Mouse (Mus musculus) lung, postnatal 0 days (tissue): Measurements from ENCODE around the gene Pdss2. TPM values are rescaled to one million over a fixed set of nuclear protein-coding genes. Genes with fewer than 3 reads are reported as not detected.

Experiments used
- ATAC-seq: fragments of 200-750 bp; cut with Nextera tagmentation; 2 replicates; pipeline ENCODE4 v1.8.0; 2017; ENCODE audit warnings: moderate library complexity
- DNase-seq: peaks from one replicate; pipeline ENCODE4 v3.0.0-alpha.2; 2016; ENCODE audit warnings: low spot score
- H3K27ac ChIP-seq: fragments of 300-500 bp; sonication (generic); 2 replicates; pipeline ENCODE4 v1.5.1; 2014; ENCODE audit warnings: antibody characterized with exemption, mild to moderate bottlenecking, low read length, mixed read lengths
- H3K27me3 ChIP-seq: fragments of 300-500 bp; sonication (generic); replicated peaks from 2 replicates; pipeline ENCODE4 v1.6.1; 2014; ENCODE audit warnings: low read length, mixed read lengths; ENCODE audit not compliant: insufficient read depth
- H3K36me3 ChIP-seq: fragments of 300-500 bp; sonication (generic); 2 replicates; pipeline ENCODE4 v1.6.1; 2014; ENCODE audit warnings: low read length, mixed read lengths; ENCODE audit not compliant: insufficient read depth
- H3K4me1 ChIP-seq: fragments of 300-500 bp; sonication (generic); 2 replicates; pipeline ENCODE4 v1.6.1; 2014; ENCODE audit warnings: antibody characterized with exemption, low read depth, low read length, mixed read lengths; ENCODE audit not compliant: insufficient read depth
- H3K4me2 ChIP-seq: fragments of 300-500 bp; sonication (generic); replicated peaks from 2 replicates; pipeline ENCODE4 v1.6.1; 2014; ENCODE audit warnings: low read depth, mild to moderate bottlenecking, low read length, moderate library complexity, mixed read lengths
- H3K4me3 ChIP-seq: fragments of 300-500 bp; sonication (generic); 2 replicates; pipeline ENCODE4 v1.5.1; 2014; ENCODE audit warnings: low read depth, low read length
- H3K9ac ChIP-seq: fragments of 300-500 bp; sonication (generic); replicated peaks from 2 replicates; pipeline ENCODE4 v1.6.1; 2014; ENCODE audit warnings: low read depth, mild to moderate bottlenecking
- H3K9me3 ChIP-seq: fragments of 300-500 bp; sonication (generic); 2 replicates; pipeline ENCODE4 v1.6.1; 2016; ENCODE audit warnings: low read length, mixed read lengths
- CTCF ChIP-seq: IDR thresholded peaks from 2 replicates; pipeline ENCODE4 v1.5.1; 2016; ENCODE audit warnings: antibody characterized with exemption, mild to moderate bottlenecking
- EP300 ChIP-seq: IDR thresholded peaks from 2 replicates; pipeline ENCODE4 v1.6.1; 2016; ENCODE audit warnings: antibody characterized with exemption, mild to moderate bottlenecking, control low read depth
- WGBS: fragments of 180-500 bp; shearing (Covaris S2); extraction: QIAGEN DNeasy Blood & Tissue Kit; methylation state at CpG from one replicate; pipeline ENCODE4 v1.1.7; 2014; 5-methylcytosine and 5-hydroxymethylcytosine counted together
- polyA plus RNA-seq: library from polyadenylated mRNA; unstranded; fragments of >200 nt; fragmentation: Nextera tagmentation; extraction: Ambion mirVana; gene quantifications from 2 replicates; pipeline ENCODE4 v1.2.1, GENCODE M21; 2015

The Pdss2 gene
- polyA plus RNA-seq, 1 experiment from 2014 or later = 4.5 TPM

- WGBS = 90% methylated on average over 4 of the region's 4 CpGs
- ATAC-seq = no peak
- no peak for TF ChIP-seq CTCF
These were observed 281.3 kb downstream of the Pdss2 start for GRCm38 (mm10) chr10:43502599-43502998.

DNA sequence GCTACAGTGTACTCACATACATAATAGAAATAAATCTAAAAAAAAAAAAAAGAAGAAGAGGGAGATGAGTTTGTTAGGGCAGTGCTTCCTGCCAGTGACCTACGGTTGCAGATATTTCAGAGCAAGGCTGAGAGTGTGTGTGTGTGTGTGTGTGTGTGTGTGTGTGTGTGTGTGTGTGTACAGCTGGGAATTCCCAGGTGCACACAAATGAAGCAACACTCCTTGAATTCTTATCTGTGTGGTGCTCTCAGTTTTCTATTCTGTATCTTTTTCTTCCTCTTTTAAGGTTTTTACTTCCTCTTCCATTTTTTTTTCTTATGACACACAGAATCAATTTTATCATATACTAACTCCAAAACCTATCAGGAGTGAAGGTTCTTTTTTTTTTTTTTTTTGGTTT is 283.0 kb downstream of the Pdss2 start:
- H3K4me3 ChIP-seq = no peak overlapping the region
- no peaks in the 10 kb centered on the region for H3K4me1 ChIP-seq
- no peak overlapping the region for H3K27ac ChIP-seq
- H3K36me3 ChIP-seq = peaks cover 2% of the 10 kb centered on the region; the same call in 1 of the 2 replicates
- H3K9me3 ChIP-seq = no peaks in the 10 kb centered on the region
- no peak overlapping the region for H3K9ac ChIP-seq
- no peaks in the 10 kb centered on the region for H3K27me3 ChIP-seq
- 43% methylated on average over 1 of the region's 1 CpGs for WGBS
- no peak overlapping the region for H3K4me2 ChIP-seq
- ATAC-seq (no peak), DNase-seq (no peak)
- no peak for TF ChIP-seq CTCF
- no peak for TF ChIP-seq EP300

More at GRCm38 (mm10) chr10:43502599-43502998, 281.3 kb downstream of the Pdss2 start:
- H3K36me3 ChIP-seq = peaks cover 8% of the 10 kb centered on the region; the same call in 1 of the 2 replicates
- H3K4me3 ChIP-seq = no peak overlapping the region
- DNase-seq = no peak
- no peak overlapping the region for H3K27ac ChIP-seq
- H3K27me3 ChIP-seq = no peaks in the 10 kb centered on the region
- H3K4me2 ChIP-seq = no peak overlapping the region
- H3K9me3 ChIP-seq = no peaks in the 10 kb centered on the region
- no peaks in the 10 kb centered on the region for H3K4me1 ChIP-seq
- H3K9ac ChIP-seq = no peak overlapping the region

GRCm38 (mm10) chr10:43507051-43507450 is 285.8 kb downstream of the Pdss2 start:
- Histone ChIP-seq H3K4me1 (no peaks in the 10 kb centered on the region), H3K27ac (no peak overlapping the region), H3K36me3 (0 out of 2 replicates have a peak, but pooled peaks cover 7% of the 10 kb centered on the region), H3K9ac (no peak overlapping the region), H3K27me3 (no peaks in the 10 kb centered on the region), H3K4me3 (no peak overlapping the region), H3K4me2 (no peak overlapping the region), H3K9me3 (no peaks in the 10 kb centered on the region)
- ATAC-seq (no peak), DNase-seq (no peak)
- WGBS = 69% methylated on average over 4 of the region's 4 CpGs
- no peak for TF ChIP-seq EP300
- TF ChIP-seq CTCF = no peak

GRCm38 (mm10) chr10:43509228-43509627 is 287.9 kb downstream of the Pdss2 start:
- H3K4me3 ChIP-seq = no peak overlapping the region
- 93% methylated on average over 7 of the region's 7 CpGs for WGBS

DNA sequence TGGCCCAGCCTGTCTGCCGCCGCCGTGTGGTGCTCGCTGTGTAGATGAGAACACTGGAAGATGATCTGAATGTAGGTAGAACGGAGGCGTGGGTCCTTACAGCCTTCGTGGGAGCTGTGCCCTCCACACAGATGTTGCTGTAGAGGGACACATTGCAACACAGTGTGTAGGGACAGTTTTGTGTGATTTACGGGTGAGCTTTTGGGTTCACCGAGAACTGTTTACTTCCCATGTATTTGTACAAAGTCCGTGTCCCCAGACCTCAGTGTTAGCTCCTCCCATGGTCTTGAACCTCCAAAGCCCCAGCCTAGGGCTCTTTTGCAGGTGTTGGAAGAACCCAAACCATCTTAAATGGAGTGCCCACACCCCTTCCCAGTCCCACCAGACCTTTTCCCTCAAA is 291.7 kb downstream of the Pdss2 start:
- Histone ChIP-seq H3K27me3 (no peaks in the 10 kb centered on the region), H3K9ac (no peak overlapping the region), H3K9me3 (no peaks in the 10 kb centered on the region), H3K4me2 (no peak overlapping the region), H3K27ac (no peak overlapping the region), H3K4me1 (peaks cover 7% of the 10 kb centered on the region; the same call in 1 of the 2 replicates), H3K36me3 (0 out of 2 replicates have a peak, but pooled peaks cover 7% of the 10 kb centered on the region), H3K4me3 (no peak overlapping the region)
- WGBS = 87% methylated on average over 10 of the region's 10 CpGs
- TF ChIP-seq EP300 = no peak
- TF ChIP-seq CTCF = no peak
- DNase-seq = no peak
- no peak for ATAC-seq

More at GRCm38 (mm10) chr10:43509228-43509627, 287.9 kb downstream of the Pdss2 start:
- Histone ChIP-seq H3K9me3 (no peaks in the 10 kb centered on the region), H3K27me3 (no peaks in the 10 kb centered on the region), H3K36me3 (0 out of 2 replicates have a peak, but pooled peaks cover 7% of the 10 kb centered on the region), H3K4me2 (no peak overlapping the region), H3K9ac (no peak overlapping the region), H3K4me1 (no peaks in the 10 kb centered on the region), H3K27ac (no peak overlapping the region)
- ATAC-seq (no peak), DNase-seq (no peak)
- no peak for TF ChIP-seq EP300
- TF ChIP-seq CTCF = no peak

Other genes with a start within 250 kb of the Pdss2 start
- 0.27 and 0.31 TPM in 2 replicates for gene Sobp, start 47.0 kb upstream of the Pdss2 start, polyA plus RNA-seq
- 0.16 TPM in 1 of 2 replicates, not detected in the other for gene 9030612E09Rik, start 46.8 kb upstream of the Pdss2 start, polyA plus RNA-seq